Mouse (Mus musculus): ENCODE results near the gene Tshz3.

Gene Tshz3

DNA sequence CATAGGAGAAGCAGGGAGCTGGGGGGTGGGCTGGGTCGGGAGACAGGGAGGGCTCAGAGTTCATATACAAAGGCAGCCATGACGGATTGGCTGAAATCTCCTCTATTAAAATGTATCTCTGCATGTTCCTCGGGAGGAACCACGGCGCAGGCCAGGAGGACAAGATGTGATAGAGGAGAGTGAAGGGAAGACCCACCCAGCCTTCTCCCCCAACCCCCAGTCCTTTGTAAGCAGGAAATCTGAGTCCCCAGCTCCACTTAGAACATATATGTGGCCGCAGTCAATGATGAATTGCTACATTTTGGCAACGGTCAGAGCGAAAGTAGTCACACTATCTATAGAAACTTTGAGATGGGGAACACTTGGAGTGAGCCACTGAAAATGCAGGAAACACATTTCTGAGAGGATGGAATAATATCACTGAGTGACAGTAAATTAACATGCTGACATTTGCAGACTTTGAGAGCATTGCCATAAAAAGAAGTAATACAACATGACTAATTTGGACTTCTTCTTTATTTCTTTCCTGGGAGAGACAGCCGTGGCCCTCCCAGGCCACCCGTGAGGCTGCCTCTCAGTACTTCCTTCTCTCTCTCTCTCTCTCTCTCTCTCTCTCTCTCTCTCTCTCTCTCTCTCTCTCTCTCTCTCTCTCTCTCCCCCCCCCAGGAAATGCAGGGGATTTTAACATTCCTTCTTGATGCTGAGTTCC, 88.9 kb downstream of the Tshz3 start:
- DNase-seq (ENCODE audit: low spot score), result no peak

DNA sequence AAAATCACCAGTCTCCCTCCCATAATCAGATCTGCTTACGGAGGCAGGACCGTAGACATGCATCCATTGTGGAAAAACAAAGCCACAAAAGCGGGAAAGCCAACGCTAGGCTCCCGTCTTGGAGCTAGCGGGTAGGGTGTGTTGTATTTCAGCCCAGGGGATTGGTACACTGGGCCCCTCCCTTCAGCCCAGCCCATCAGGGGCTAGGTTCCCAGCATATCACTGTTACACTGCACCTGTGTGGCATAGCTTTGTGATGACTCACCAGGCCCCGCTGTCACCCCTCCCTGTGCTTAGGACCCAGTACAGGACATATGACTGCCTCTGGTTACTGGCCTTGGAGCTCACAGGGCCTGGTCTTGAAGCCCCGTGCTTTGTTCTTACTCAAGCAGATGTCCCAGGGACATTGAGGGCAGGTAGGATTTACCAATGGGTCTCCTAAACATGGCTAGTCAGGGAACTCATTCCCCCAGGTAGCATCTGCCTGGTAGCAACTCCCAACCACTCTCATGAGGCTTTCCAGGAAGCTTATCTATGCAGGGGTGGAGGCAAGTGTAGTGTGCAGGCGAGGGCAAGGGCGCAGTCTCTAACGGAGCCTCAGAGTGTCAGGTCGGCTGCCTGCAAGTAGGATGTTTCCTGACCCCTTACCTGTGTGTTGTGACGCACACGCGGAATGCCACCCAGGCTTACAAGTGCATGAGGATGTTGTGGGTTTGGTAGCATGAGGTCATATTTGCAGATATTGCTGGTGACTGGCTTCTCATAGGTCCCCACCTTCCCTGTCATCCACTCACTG, 98.7 kb downstream of the Tshz3 start:
- DNase-seq (ENCODE audit: low spot score), result no peak

Data from ovary, adult 18-20 months (tissue).